Mouse (Mus musculus) E14TG2a.4 (cell line): ENCODE data around the gene Cers1.

Experiments used
- H3K27me3 ChIP-seq: 2 replicates; pipeline ENCODE4 v1.6.1; 2014; ENCODE audit warnings: low read length, control low read depth; ENCODE audit not compliant: insufficient read depth
- H3K36me3 ChIP-seq: 2 replicates; pipeline ENCODE4 v1.6.1; 2014; ENCODE audit warnings: low read length, control low read depth; ENCODE audit not compliant: insufficient read depth
- H3K4me1 ChIP-seq: replicated peaks from 2 replicates; pipeline ENCODE4 v1.6.1; 2014; ENCODE audit warnings: low read depth, low read length, control low read depth
- H3K4me3 ChIP-seq: replicated peaks from 2 replicates; pipeline ENCODE4 v1.5.1; 2014; ENCODE audit warnings: mild to moderate bottlenecking, low read length
- H3K9me3 ChIP-seq: 2 replicates; pipeline ENCODE4 v1.6.1; 2014; ENCODE audit warnings: low read length, control low read depth
- CTCF ChIP-seq: conservative IDR thresholded peaks from 2 replicates; pipeline ENCODE4 v1.5.1; 2014; ENCODE audit warnings: low read length
- NANOG ChIP-seq: IDR thresholded peaks from 2 replicates; pipeline ENCODE4 v1.6.1; 2014; ENCODE audit warnings: borderline replicate concordance, low read length, mixed read lengths
- POU5F1 ChIP-seq: IDR thresholded peaks from 2 replicates; pipeline ENCODE4 v1.6.1; 2014; ENCODE audit warnings: low read length, borderline replicate concordance

Cers1 gene

DNA sequence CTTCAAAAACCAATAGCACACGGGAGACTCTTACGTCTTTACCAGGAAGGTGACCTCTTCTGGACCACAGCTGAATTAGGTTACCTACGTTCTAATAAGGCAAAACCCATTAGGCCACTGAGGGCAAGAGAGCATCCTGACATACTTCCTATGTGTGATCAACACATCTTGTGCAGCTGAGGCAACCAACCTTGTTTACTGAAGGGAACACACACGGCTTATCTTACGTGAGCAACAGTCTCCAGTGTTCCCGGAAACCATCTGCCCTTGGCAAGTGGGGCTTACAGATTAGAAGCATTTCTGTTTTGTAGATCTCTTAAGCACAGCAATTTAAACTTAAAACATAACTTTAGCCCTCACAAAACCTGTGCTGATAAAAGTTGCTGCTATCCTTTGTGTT, 11.9 kb downstream of the Cers1 start:
- TF ChIP-seq NANOG (no peak), CTCF (no peak), POU5F1 (no peak)
- no peak overlapping the region for H3K4me3 ChIP-seq
- H3K36me3 ChIP-seq, result peaks cover 24% of the 10 kb centered on the region
- H3K4me1 ChIP-seq, result peaks cover 34% of the 10 kb centered on the region
- peaks cover 9% of the 10 kb centered on the region for H3K27me3 ChIP-seq
- H3K9me3 ChIP-seq, result no peaks in the 10 kb centered on the region

GRCm38 (mm10) chr8:70329124-70329834, 13.7 kb downstream of the Cers1 start, which contains the start of gene Gdf1:
TSS of gene Gdf1 (plus strand) at chr8:70329817.
- no peaks in the 10 kb centered on the region for H3K9me3 ChIP-seq
- peak within 1 kb of the TSS; percentile 73 for H3K4me3 ChIP-seq
- H3K4me1 ChIP-seq, result peaks cover 49% of the 10 kb centered on the region
- TF ChIP-seq CTCF (no peak), NANOG (no peak), POU5F1 (no peak)
- H3K36me3 ChIP-seq, result peaks cover 32% of the 10 kb centered on the region
- H3K27me3 ChIP-seq, result peaks cover 9% of the 10 kb centered on the region

- no peak for TF ChIP-seq NANOG
- TF ChIP-seq POU5F1, result no peak
- TF ChIP-seq CTCF, result no peak
- H3K4me1 ChIP-seq, result peaks cover 49% of the 10 kb centered on the region
Measured at GRCm38 (mm10) chr8:70329835-70330740, 14.5 kb downstream of the Cers1 start.

DNA sequence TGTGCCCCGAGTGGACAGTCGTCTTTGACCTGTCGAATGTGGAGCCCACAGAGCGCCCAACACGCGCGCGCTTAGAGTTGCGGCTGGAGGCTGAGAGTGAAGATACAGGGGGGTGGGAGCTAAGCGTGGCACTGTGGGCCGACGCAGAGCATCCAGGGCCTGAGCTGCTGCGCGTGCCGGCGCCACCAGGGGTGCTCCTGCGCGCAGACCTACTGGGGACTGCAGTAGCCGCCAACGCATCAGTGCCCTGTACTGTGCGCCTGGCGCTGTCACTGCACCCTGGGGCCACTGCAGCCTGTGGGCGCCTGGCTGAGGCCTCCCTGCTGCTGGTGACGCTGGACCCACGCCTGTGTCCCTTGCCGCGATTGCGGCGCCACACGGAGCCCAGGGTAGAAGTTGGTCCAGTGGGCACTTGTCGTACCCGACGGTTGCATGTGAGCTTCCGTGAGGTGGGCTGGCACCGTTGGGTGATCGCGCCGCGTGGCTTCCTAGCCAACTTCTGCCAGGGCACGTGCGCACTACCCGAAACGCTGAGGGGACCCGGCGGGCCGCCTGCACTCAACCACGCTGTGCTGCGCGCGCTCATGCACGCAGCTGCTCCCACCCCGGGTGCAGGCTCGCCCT, 15.3 kb downstream of the Cers1 start:
- peaks cover 48% of the 10 kb centered on the region for H3K36me3 ChIP-seq
- H3K9me3 ChIP-seq, result no peaks in the 10 kb centered on the region
- H3K4me1 ChIP-seq, result peaks cover 49% of the 10 kb centered on the region
- H3K27me3 ChIP-seq, result peaks cover 9% of the 10 kb centered on the region
- TF ChIP-seq NANOG (no peak), CTCF (no peak), POU5F1 (no peak)
- H3K4me3 ChIP-seq, result peak overlapping the region; percentile 73

More at GRCm38 (mm10) chr8:70329835-70330740, 14.5 kb downstream of the Cers1 start:
- Histone ChIP-seq H3K36me3 (peaks cover 40% of the 10 kb centered on the region), H3K9me3 (no peaks in the 10 kb centered on the region), H3K4me3 (peak overlapping the region; percentile 73), H3K27me3 (peaks cover 9% of the 10 kb centered on the region)

- H3K27me3 ChIP-seq, result peaks cover 9% of the 10 kb centered on the region
- peaks cover 54% of the 10 kb centered on the region for H3K36me3 ChIP-seq
- H3K9me3 ChIP-seq, result no peaks in the 10 kb centered on the region
- TF ChIP-seq CTCF, result no peak
- peaks cover 49% of the 10 kb centered on the region for H3K4me1 ChIP-seq
- peak overlapping the region; percentile 73 for H3K4me3 ChIP-seq
Measured at GRCm38 (mm10) chr8:70331526-70331925, 16.0 kb downstream of the Cers1 start.

DNA sequence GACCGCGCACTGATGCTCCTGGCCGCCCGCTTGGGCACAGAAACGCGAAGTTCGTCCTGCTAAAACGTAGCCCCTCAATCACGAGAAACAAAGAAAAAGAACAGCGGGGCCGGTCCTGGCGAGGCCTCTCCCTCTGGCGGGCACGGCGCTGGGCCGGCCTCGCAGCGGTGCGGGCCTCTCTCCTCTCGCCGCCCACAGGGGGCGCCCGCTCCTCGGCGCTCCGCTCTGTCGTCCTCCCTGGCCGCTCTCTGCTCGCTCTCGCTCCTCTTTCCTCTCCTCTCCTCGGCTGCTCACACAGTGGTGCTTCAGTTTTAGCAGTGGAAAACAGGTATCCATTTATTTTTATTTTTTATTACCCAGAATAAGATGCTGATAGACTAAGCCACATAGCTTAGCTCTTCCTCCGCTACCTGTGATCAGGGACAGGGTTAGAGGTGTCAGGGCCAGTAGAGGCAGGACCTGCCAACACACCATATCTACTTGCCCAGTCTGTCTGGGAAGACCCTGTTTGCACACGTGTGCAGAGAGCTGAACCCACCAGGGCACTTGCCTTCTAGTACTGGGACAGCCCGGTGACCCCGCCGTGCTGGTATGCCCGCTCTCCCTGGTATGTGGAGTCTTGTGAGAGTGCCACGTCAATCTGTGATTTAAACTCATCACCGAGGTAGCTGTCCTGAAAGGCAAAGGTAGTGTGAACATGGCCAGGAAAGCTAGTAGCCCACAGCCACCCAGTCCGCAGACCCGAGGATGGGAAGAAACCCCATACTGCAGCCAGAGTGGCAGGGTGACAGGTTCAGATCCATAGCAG, 16.7 kb downstream of the Cers1 start:
- Histone ChIP-seq H3K27me3 (peaks cover 9% of the 10 kb centered on the region), H3K9me3 (no peaks in the 10 kb centered on the region), H3K36me3 (peaks cover 62% of the 10 kb centered on the region), H3K4me3 (peak overlapping the region; percentile 23; the same call in 1 of the 2 replicates), H3K4me1 (peaks cover 49% of the 10 kb centered on the region)
- TF ChIP-seq NANOG, result no peak
- no peak; the same call in 1 of the 2 replicates for TF ChIP-seq CTCF
- TF ChIP-seq POU5F1, result no peak

DNA sequence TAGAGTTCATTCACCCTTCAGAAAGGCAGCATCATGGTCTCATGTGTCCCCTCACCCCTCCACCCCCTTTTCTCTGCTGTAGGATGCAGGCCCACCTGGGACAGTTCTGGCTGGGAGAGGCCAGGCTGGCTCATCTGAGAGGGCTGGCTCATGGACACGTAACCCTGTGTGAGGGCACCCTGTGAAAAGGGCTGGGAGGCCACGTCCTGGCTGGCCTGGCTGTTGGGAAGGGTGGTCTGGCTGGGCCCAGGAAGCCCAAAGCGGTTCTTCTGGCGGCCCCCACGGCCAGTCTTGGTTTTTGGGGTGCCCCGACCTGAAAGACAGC, 17.3 kb downstream of the Cers1 start:
- Histone ChIP-seq H3K4me1 (peaks cover 49% of the 10 kb centered on the region), H3K27me3 (peaks cover 9% of the 10 kb centered on the region), H3K4me3 (peak overlapping the region; percentile 23; the same call in 1 of the 2 replicates), H3K36me3 (peaks cover 67% of the 10 kb centered on the region), H3K9me3 (no peaks in the 10 kb centered on the region)
- no peak for TF ChIP-seq POU5F1
- no peak for TF ChIP-seq CTCF
- TF ChIP-seq NANOG, result no peak

- no peaks in the 10 kb centered on the region for H3K27me3 ChIP-seq
- H3K4me3 ChIP-seq, result no peak overlapping the region
- no peaks in the 10 kb centered on the region for H3K9me3 ChIP-seq
- peaks cover 100% of the 10 kb centered on the region for H3K36me3 ChIP-seq
- H3K4me1 ChIP-seq, result peaks cover 37% of the 10 kb centered on the region
- TF ChIP-seq POU5F1 (no peak), NANOG (no peak), CTCF (no peak)
Measured at GRCm38 (mm10) chr8:70338931-70339330, 23.4 kb downstream of the Cers1 start.
